Mouse (Mus musculus): Measurements from ENCODE around the gene Gm3336.

- TF ChIP-seq CTCF (IDR thresholded peaks at IDR 0.05; ENCODE audit: low read depth) (peak; percentile 91), EP300 (optimal IDR thresholded peaks at IDR 0.05) (no peak)
These were observed at the start of gene Gm3336 for GRCm38 (mm10) chr8:70718297-70718696.
